Mouse (Mus musculus): ENCODE measurements around the gene Elf2.
A peak's percentile ranks its signal among the peaks of the same experiment; 100 is the strongest.
"Not testable (repeated sequence)": the region's sequence is repeated elsewhere in the genome, so short reads cannot be mapped to it uniquely, and the experiment has no call there.

The Elf2 gene

DNA sequence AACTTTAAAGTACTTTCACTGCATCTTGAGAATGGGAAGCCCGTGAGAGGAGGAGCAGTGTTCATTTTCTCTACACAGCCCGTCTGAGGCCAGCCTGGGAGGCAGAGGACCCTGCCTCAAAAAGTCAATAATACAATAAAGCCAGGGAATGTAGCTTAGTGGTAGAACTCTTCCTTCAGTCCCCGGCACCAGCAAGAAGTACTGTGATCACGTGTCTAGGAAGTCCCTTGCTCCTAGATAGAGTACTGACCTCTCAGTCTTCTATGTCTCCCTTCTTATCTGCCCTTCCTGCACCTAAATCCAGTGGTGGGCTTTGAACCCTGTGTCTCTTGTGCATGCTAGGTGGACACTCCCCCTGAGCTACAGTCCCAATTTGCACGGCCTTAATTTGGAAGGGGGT is 109.6 kb downstream of the Elf2 start:
- DNase-seq: no peak

DNA sequence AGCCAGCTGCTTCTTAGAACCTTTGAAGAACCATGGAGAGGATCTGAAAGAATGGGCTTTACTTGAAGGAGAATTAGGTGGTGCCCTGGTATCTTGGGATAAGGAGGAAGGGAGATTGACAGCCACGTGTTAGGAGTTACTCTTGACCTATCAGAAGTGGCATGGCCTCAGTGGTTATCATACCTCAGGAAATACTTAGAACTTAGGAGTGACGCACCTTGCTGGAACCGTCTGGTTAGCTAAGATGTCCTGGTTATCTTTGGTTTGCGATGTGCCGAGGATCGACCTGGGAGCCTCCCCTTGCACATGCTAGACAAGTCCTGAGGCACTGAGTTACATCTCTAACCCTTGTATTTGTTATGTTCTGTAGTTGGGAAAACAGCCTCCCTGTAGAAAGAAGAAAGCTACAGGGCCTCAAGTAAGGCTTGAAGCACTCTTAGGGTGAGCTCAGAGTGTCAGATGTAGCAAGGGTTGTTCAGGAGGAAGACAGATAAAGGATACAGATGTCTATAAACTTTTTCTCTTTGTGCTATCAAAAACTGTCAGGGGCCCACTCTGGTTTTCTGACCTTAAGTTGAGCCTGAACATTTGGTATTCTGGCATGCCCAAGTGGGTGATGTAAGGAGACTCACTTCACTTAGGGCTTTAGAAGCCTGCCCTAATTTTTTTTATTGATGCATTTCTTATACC is 110.2 kb downstream of the Elf2 start:
- DNase-seq: no peak

DNA sequence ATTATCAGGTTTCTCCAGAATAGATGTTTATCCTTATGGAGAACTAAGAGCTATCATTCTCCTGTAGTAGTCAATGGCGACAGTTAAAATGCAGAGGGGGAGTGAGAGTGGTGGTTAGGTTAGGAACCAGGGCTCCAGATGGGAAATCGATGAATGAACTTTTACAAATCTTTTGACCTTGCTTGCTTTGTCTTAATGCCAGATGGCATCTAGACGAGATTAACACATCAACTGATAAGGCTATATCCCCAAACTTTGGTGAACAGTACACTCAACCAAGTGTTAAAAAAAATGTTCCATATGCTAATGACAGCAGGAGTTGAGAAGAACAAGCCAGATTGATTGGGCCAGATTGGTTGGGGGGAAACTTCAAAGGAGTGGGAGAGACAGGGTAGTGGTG is 111.2 kb downstream of the Elf2 start:
- DNase-seq: no peak

DNA sequence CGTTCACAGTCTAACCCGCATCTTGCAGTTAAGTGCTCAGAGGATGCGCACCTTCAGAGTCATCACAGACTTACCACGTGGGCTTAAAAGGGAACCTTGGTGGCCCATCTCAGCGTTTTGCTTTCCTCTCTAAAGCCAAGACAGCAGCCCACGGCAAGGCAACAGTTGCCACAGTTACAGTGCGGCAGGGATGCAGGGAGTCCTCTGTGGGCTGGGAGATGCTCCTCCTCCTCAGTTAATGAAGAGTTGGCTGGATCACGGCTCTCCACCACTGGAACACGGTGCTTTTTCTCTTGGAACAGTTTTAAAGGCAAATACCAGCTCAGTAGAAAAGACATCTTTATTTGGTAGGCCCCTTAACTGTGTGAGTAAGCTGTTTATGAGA is 111.7 kb downstream of the Elf2 start:
- no peak for DNase-seq

DNA sequence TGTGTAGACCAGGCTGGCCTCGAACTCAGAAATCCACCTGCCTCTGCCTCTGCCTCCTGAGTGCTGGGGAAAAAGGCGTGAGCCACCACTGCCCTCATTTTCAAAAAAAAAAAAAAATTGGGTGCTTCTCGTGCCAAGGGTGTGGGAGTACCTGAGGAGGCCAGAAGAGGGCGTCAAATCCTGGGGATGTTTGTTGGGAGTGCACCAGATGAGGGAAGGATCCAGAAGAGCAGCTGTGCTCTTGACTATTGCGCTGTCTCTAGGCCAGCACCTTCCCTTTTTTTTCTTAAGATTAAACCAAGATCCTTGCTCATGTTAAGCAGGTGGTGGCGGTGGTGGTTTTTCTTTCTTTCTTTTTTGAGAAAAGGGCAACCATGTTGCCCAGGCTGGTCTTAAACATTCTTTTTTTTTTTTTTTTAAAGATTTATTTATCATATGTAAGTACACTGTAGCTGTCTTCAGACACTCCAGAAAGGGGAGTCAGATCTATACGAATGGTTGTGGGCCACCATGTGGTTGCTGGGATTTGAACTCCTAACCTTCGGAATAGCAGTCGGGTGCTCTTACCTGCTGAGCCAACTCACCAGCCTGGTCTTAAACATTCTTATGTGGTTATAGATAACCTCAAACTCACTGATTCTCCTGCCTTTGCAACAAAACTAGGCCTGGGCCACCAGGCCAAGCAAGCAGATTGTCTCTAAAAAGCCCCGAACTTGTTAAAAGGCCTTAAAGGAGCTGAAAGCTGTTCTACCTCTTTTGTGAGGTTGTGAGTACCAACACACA is 112.2 kb downstream of the Elf2 start:
- peak; percentile 38 to 64 for DNase-seq

DNA sequence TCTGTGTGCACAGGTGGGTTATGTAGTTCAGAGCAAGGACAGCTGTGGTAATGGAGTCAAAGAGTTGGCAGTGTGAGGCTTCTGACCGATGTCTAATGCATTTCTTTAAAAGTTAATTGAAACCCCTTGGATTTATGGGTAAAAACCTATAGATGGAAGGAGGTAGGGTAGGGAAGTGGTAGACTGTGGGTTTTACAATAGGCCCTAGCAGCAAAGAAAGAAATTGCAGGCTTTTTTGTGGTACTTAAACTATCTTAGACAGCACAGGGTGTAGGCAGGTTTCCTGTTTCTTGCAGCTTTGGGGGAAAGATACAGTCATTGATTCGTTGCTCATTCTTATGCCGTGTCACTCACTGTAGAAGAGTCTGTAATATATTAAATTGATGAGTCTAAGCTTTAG is 113.9 kb downstream of the Elf2 start:
- DNase-seq: no peak

DNA sequence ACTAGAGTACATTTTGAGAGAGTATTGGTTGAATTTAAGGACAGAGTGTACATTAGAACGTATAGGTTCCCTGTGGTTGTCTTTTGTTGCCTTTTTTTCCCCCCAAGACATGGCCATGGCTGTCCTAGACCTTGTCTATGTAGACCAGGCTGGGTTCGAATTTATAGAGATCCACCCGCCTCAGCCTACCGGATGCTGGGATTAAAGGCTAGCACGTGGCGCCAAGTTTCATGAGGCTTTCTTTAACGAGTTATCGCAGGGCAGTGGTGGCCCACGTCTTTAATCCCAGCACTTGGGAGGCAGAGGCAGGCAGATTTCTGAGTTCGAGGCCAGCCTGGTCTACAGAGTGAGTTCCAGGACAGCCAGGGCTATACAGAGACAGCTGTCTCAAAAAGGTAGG is 114.5 kb downstream of the Elf2 start:
- no peak for DNase-seq

DNA sequence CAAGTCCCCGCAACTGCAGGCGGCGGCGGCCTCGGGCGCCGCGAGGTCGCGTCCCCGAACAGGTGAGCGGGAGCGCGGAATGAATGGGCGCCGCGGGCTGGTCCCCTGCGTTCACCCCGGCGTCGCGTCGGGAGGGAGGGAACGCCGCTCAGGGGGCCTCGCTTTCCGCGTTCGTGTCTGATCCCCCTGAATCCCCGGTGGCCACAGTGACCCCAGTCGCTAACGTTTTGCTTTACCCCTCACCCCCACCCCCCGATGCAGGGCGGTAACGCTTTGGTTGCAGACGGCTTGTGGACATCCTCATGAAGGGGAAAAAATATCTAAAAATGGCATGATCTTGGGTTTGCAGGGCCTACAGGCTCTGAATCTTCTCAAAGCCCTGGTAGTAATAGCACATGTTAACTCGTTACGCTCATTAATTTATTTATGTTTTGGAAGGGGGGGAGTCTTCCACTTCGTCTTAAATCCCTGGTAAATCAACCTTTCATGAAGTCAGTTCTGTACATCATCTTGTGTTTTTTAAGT is 115.2 kb downstream of the Elf2 start:
- DNase-seq: no peak

DNA sequence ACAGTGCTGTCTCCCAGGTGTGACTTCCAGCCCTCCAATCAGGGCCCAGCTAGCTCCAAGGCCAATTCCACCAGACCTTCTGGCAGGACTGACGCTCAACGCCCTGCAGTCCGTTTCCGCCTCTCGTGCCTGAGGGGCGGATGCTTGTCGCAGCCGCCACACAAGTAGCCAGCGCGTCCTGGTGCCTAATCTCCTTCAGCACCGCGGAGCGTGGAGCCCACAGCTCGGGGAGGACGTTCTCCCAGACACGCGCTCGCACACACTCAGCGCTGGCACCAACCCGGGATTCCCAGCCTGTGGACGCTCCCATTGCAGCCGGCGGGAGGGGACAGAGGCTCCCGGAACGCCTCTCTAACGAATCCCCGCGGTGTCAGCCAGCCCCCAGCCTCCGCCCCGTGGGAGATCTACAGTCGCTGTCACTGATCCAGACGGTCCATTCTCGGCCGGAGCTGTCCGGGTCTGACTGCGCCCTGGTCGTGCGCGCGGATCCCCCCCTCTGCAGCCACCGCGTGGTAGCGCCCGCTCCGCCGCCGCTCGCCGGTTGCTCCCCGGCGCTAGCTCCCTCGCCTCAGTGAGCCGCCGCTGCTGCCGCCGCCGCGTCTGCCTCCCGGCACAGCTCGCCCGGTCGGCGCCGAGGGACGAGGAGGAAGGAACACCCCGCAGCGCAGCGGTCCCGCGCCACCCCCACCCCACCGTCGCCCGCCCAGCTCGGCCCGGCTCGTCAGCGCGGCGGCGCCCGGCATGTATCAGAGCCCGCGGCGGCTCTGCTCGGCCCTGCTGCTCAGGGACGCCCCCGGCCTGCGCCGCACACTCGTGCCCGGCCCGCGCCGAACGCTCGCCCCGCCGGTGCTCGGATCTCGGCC is 115.9 kb downstream of the Elf2 start, which contains the start of gene Noct:
TSS of gene Noct (plus strand) at position 85 of the 863 bp plus-strand sequence.
- peak; percentile 87 to 88 for DNase-seq

DNA sequence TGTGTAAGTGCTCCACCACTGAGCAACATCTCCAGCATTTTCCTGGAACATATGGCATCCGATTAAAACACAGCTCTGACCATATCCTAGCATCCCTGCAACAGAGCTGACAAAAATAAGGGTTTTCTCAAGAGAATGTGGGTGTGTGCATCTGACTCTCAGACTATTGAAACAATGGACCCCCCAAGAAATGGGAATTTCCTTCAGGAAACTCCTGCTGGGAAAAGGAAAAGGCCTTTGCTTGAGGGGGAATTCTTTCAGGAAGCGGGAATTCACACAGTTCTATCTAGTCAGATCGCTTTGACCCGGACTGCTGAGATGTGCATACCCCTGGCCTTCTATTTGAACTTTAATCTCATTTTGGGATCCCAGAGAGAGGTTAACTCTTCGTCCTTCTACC is 116.9 kb downstream of the Elf2 start:
- no peak for DNase-seq

DNA sequence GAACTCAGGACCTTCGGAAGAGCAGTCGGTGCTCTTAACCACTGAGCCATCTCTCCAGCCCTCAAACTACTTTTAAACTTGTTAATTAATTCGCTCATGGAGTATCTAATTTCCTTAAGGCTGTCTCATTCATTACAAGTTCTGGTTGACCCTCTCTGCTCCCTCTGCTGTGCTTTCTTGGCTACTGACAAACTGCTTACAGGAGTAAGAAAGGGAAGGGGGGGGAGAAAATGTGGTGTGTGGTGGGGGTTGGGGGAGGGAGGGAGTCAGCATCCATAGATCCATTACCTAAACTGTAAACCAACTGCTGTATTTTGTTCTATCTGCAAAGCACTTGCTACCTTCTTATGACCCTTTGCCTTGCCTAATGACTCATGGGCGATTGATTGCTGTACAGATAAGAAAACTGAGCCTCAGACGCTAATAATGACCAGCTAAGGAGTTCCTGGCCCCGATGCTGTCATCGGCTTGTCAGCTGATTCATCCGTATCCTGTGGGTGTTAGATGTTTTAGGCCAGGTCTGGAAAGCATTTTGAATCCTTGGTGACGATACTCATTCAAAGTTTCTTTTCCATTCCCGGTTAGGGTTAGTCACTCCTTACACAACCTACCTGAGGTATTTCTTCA is 117.5 kb downstream of the Elf2 start:
- no peak for DNase-seq

DNA sequence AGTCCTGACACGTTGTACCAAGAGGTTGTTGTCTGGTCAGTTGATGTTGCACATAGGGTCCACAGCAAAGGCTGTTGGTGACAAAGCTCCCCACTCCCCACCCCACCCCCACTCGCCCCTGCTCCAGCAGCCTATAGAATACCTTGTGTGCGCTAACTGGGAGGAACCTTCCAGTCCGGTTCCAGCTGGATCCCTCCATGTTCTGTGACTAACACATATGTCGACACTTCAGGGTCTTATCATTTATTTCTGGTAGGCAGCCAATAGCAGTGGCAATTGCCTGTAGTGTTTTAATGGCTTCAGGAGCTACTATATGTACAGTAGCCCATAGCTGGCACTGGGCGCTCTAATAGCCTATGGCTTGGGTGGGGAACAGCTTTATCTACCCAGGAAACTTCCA is 118.2 kb downstream of the Elf2 start:
- no peak for DNase-seq

DNA sequence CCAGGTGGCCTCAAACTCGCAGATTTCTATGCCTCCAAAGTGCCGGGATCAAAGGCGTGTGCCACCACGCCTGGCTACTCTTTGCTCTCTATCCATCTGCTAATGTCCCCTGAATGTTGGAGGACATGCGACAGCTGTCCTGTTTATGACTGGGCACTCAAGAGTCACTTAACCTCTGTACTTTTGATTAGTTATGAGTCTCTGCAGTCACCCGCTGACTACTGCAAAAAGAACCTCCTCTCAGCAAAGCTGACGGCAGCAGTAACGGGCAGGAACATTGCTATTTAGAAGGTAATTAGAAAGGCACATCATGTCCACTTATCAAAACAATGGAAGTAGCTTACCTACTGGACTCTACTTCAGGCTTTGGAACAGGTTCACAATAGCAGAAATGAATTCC is 118.6 kb downstream of the Elf2 start:
- DNase-seq: no peak

DNA sequence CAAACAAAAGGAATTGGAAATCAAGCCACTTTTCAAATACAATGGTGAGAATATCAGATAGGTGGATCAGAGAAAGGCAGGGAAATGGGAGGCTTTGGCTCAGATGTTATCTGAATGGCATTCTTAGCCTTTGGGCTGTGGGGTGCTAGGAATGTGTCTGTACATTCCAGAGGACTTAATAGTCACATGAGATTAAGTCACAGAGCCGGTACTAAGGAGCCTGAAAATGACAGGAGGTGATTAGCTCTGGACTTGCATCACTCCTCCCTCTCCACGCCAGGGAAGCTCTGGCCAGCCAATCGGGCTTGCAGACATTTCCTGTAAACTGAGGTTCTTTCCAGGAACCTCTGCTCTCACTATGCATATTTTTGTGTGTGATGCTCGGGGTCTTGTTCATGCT is 119.6 kb downstream of the Elf2 start:
- peak in 1 of 2 experiments; percentile 35 for DNase-seq

DNA sequence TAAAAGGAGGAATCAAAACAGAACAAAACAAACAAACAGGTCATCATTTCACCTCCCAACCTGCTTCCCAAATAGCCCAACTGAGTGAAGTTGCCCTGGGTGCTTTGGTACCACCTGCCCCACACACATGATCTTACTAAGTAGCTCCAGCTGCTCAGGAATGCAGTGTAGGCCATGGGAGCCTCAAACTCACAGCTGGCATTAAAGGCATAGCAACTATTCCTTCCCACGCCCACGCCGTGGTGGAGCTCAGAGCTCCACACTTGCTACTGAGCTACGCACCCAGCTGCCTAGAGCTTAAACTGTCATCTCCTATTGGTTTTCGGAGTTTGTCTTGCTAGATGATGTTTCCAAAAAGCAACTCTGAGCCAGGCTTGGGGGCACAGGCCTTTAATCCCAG is 121.2 kb downstream of the Elf2 start:
- no peak for DNase-seq

DNA sequence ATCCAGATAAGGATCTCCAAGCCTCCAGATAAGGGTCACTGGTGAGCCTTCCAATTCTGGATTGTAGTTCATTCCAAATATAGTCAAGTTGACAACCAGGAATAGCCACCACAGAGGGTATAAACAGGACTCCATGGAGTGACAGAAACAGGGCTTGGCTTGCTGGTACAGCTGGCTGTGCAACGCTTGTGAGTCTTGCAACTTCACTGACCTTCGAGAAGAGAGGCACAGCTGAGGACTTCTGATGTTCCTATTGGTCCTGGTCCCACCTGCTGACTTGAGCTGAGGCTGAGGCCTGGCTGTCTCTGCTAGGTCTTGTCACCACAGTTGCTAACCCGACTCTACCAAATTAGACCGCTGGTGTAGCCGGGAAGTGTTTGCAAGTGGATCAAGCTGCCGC is 122.1 kb downstream of the Elf2 start:
- DNase-seq: not testable (repeated sequence)

DNA sequence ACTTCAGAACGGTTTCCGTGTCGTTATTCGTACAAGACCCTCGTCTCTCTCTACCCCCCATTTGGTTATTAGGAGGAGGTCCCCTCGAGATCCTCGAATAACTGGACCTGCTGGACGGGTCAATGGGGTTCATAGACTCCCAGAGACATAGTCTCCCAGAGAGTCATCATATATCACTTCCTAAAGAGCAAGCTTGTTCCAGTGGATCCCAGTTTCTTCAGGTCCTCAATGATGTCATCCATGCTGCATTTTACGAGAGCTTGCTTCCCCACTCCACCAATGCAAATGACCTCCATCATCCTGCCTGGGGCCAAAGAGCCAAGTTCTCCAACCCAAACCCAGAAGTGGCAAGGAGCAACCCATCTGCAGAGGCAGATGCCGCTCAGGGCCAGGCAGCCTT is 124.1 kb downstream of the Elf2 start:
- not testable (repeated sequence) for DNase-seq

DNA sequence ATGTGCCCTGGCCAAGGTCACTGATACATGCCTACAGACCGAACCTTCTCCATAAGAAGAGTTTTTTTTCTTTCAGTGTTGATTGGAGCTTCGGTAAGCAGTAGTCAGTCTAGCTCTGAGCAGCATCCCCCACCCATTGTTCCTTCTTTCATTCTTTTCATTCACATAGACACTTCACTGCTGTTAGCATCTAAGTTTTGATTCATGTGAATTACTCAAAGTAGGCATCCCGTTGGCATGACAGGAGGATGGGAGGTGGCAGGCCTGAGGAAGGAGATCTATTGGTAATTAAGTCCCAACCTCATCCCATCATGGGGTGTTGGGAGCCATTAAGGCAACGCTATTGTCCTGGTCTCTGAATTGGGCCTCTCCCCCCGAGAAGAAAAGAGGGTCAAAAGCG is 124.8 kb downstream of the Elf2 start:
- DNase-seq: no peak

DNA sequence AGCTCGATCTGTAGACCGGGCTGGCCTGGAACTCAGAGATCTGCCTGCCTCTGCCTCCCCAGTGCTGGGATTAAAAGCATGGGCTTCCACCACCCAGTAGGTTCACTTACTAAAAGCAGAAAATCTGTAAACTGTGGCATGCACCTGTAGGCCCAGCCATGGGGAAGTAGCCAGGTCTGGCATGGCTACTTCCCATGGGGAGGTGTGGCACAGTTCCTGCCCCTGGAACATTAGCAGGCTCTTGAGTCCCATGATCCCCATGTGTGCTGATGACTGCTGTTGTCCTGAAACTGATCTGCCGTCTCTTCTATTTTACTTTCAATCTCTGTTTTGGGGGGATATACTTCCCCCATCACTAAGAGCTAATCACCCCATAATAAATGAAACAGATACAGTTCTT is 127.4 kb downstream of the Elf2 start:
- DNase-seq: no peak

DNA sequence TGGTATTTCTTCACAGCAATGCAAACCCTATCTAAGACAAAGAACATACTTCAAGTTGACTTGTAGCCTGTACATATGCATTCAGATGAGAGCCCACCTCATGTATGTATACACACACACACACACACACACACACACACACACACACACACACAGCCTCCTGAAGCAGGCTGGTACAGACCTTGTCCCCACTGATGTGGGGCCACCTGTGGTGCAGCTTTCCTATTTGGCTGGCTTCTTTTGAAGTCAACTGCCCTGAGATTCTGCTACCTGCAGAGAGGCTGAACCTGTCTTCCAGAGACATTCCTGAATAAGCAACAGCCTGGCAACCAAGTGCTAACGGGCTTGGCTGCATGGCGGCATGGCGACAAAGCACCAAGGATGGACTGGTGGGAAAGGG is 130.0 kb downstream of the Elf2 start:
- DNase-seq: no peak

DNA sequence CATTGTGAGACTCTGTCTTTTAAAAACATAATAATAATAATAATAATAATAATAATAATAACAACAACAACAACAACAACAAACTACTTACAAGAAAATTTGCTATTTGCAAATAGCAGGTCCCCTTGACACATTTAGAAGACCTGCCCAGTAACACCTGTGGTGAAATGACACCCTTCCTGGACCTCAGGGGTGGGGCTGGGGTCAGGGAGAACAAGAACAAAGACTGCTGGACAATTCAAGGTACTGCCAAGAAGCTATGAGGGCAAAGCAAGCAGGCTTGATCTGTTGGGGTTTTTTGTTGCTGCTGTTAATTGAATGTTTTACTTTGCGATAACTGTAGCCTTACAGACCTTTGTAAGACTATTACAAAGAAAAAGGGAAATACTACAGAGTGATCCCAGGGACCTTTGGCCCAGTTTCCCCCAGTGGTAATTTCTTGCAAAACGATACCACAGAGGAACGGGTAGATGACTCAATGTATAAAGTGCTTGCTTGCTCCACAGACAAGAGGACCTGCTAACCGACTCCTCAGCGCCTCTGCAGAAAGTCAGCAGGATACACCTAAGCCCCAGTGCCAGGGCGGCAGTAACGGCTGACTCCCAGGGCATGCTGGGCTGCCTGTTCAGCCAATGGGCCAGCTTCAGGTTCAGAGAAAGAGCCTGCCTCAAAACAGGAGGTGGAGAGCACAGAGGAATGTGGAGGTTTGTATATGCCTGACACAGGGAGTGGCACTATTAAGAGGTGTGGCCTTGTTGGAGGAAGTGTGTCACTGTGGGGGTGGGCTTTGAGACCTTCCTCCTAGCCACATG is 130.8 kb downstream of the Elf2 start:
- DNase-seq: no peak

DNA sequence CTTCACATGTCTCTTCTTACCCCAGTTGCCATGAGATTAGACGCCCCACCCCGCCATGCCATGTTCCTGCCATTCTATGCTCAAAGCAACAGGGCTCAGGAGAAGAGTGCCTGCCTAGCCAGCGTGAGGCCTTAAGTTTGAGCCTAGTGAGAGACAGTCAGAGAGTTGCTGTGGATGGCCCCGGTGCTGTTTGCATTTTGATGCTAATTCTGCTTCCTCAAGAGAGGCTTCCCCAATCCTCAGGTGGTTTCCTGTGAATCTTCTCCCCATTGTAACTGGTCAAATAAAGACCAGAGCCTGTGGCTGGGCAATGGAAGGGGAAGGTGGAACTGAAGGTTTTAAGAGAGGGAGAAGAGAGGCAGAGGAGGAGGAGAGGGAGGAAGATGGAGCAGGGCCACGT is 131.8 kb downstream of the Elf2 start:
- DNase-seq: no peak

Measured in kidney, adult 8-10 months (tissue).